Comparison of ENCODE assay signal across 14 mouse cellular contexts in the genomic region with DNA sequence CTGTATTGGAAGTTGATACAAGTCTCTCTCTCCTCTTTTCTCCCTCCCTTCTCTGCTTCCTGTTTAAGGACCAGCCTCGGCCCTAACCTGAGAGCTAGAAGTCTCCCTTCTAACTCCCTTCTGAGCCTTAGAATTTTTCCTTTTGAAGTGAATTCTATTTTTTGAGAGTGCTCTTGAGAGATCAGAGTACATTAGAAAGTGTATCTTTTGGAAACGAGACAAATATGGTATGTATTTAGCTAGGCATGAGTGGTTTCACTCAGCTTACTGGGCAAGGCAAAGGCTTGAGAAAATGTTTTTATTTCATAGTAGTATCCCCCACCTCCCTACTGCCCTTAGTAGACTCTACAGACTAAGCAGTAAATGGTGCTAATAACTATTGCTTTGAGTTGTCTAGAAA.
"Had no signal": no experiment of that assay in that cellular context is flagged by ENCODE, and none has a peak within 500 bp of the region (broad histone marks: within the 10 kb centered on the region; RNA-seq: fewer than 3 reads in every experiment).

No protein-coding gene starts in this region.

- H3K4me2 ChIP-seq: midbrain, embryonic 11.5 days had no signal

- H3K27me3 ChIP-seq: liver, embryonic 12.5 days had no signal

- ATAC-seq: inflammation-experienced regulatory T-cells, adult 6 months; intestine, embryonic 16.5 days; liver, embryonic 12.5 days had no signal

- H3K27ac ChIP-seq: left cerebral cortex, adult 2 months; liver, embryonic 12.5 days; stomach, postnatal 0 days had no signal

- DNase-seq: kidney, adult 18-20 months; kidney, postnatal 10 days; kidney, postnatal 36 days; layer of hippocampus, postnatal 36 days; lung, adult 2 months; lung, postnatal 4 days; midbrain, embryonic 14.5 days; thymus, postnatal 25 days had no signal

- H3K9me3 ChIP-seq: liver, embryonic 12.5 days had no signal

- H3K9ac ChIP-seq: liver, embryonic 12.5 days had no signal

- H3K4me3 ChIP-seq: left cerebral cortex, adult 2 months; liver, embryonic 12.5 days had no signal
